Mouse (Mus musculus): ENCODE results near the gene Foxo3.

- TF ChIP-seq CTCF (IDR thresholded peaks at IDR 0.05; ENCODE audit: extremely low read depth, insufficient read depth, low read length) (no peak), POLR2A (IDR thresholded peaks at IDR 0.05; ENCODE audit: extremely low read depth, insufficient read depth, low read length) (no peak)
Measured at GRCm38 (mm10) chr10:42244420-42245255, 31.9 kb downstream of the Foxo3 start.

All from cortical plate, adult 2 months (tissue).